Mouse (Mus musculus) lung, postnatal 25 days (tissue): ENCODE results near the gene Cdkl4.
"Not testable (repeated sequence)": the region's sequence is repeated elsewhere in the genome, so short reads cannot be mapped to it uniquely, and the experiment has no call there.

ENCODE experiments used
- DNase-seq: peaks from one replicate; pipeline ENCODE4 v3.0.0; 2022; ENCODE audit warnings: low spot score

Cdkl4 gene

DNA sequence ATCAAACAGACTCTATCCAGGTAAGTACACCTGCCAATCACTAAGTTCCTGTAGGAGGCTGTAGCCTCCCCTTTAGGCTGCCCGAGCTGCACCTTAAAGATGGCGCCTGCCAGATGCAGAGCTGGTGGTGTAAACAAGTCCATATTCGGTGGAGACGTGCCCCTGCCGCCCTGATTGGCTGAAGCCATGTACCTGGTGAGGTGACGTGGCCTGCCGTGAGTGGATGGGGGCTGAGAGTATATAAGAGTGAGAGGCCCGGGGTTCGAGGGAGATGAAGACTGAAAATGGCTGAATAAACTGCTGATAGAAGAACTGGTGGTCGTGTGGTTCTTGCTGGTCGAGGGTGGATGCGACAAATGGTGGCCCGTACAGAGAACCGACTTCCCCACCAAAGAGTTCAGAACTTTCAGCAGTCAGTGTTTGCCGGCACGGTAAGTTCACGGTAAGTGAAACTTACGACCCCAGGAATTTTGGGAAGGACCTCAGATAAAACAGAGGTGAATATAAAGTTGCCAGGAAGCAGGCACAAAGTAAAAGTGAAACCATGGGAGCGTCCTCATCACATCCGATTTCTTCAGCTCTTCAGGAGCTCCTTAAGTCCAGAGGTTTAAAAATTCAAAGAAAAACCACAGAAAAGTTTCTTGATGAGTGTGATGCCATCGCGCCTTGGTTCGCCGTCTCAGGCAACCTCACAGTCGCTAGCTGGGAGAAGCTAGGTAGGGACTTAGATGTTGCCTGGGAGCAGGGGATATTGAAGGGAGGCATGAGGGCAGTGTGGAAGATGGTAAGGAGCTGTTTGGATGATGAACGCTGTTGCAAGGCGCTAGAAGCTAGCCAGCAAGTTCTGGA lies 13.6 kb downstream of the Cdkl4 start:
- peak; percentile 43 for DNase-seq

DNA sequence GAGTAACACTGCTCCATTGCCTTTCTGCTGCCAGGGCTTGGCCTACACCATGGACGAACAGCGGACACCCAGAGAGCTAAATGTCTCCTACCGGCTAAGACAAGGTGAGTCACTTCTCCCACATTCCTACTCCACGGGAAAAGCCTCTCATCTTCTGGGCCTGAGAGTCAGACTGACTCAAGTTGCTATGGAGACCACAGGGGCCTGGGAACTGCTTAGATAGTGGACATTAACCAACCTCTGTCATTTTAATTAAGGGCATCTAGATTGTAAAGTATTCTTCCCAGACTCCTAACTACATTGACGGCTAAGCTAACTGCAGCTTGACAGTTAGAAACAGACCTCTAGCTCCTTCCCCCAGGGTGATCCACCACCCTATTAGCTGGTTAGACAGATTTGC lies 14.8 kb downstream of the Cdkl4 start:
- DNase-seq, result no peak

GRCm38 (mm10) chr17:80560669-80561401 lies 16.8 kb downstream of the Cdkl4 start:
- DNase-seq, result peak; percentile 81

GRCm38 (mm10) chr17:80559745-80560144 lies 17.9 kb downstream of the Cdkl4 start:
- no peak for DNase-seq

GRCm38 (mm10) chr17:80559050-80559449 lies 18.6 kb downstream of the Cdkl4 start:
- DNase-seq, result no peak

- no peak for DNase-seq
These were observed 19.0 kb downstream of the Cdkl4 start for GRCm38 (mm10) chr17:80558583-80558982.

DNA sequence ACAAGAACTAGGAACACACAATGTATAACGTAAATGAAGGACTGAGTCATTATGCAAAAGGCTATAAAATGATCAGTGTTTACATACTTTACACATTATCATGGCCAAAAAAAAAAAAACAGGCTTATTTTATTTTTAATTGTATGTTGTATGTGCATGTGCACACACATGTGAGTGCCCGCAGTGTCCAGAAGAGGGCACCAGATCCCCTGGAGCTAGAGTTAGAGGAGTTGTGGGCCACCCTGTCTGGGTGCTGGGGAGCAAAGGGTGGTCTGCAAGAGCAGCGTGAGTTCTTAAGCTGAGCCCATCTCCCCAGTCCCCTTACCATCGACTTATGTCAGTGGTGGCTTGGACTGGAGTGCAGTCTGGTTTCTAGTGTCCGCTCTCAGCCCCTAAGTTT lies 20.2 kb downstream of the Cdkl4 start:
- DNase-seq, result no peak

- DNase-seq, result peak; percentile 89
These were observed 24.0 kb downstream of the Cdkl4 start for GRCm38 (mm10) chr17:80553318-80554270.

GRCm38 (mm10) chr17:80552653-80553052 lies 25.0 kb downstream of the Cdkl4 start:
- no peak for DNase-seq

DNA sequence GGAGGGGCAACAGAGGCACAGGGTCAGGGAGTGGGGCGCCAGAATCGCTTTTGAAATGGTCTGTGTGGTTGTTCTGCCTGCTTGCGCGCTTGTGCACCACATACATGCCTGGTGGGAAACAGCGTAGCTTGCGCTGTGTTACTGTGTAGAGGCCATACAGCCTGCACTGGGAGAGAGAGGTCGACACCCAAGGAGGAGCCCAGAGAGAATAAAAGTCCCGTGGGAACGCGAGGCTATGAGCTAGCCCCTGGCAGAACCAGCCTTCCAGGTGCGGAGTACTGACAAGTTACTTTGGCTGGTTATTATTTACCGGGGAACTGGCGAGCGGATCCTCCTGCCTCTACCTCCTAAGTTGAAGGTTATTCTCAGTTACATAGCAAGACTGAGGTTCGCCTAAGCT lies 26.6 kb downstream of the Cdkl4 start:
- DNase-seq, result no peak

GRCm38 (mm10) chr17:80546846-80547245 lies 30.8 kb downstream of the Cdkl4 start:
- no peak for DNase-seq

DNA sequence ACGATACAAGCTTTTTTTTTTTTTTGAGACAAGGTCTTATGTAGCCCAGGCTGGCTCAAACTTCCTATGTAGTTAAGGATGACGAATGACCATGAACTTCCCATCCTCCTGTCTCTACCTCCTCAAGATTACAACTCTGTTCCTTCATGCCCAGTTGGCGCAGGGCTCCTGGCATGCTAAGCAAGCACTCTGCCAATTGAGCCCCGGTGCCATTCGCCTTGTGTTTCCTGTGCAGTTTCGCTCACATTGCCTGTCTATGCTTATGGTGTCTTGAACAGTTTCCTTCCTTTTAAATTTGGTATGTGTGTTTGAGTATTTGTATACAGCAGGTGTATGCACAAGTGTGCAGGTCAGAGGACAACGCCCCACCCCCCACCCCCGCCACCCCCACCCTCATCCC lies 31.4 kb downstream of the Cdkl4 start:
- no peak for DNase-seq

DNA sequence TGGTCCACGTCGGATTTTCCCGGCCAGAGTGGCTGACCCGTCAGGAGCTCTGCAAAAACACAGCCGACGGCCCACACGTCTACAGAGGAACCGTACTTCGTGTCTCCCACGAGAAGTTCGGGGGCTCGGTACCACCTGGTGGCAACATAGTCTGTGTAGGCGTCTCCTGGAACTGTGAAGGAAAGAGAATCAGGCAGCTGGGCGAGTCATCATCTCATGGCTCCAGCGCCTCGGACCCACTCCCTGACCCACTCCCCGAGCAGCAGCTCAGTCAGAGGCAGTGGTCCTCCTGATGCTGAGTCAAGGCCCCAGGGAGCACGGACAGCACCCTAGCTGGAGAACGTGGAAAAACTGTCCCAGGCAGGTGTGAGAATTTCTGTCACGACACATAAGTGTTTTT lies 34.0 kb downstream of the Cdkl4 start:
- DNase-seq, result no peak

GRCm38 (mm10) chr17:80537136-80537535 lies 40.5 kb downstream of the Cdkl4 start:
- DNase-seq, result no peak

- DNase-seq, result no peak
These were observed 42.0 kb downstream of the Cdkl4 start for GRCm38 (mm10) chr17:80535633-80536032.

DNA sequence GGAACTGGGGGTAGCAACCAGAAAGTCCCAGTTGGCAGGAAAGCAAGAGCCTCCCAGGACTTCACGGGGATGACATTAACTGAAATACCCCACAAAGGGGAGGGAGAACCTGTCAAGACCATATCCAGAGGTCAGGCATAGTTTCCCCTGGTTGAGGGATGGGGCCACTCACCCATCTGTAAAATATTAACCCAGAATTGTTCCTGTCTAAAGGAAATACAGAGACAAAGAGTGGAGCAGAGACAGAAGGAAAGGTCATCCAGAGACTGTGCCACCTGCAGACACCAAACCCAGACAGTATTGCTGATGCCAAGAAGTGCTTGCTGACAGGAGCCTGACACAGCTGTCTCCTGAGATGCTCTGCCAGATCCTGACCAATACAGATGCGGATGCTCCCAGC lies 46.3 kb downstream of the Cdkl4 start:
- not testable (repeated sequence) for DNase-seq

DNA sequence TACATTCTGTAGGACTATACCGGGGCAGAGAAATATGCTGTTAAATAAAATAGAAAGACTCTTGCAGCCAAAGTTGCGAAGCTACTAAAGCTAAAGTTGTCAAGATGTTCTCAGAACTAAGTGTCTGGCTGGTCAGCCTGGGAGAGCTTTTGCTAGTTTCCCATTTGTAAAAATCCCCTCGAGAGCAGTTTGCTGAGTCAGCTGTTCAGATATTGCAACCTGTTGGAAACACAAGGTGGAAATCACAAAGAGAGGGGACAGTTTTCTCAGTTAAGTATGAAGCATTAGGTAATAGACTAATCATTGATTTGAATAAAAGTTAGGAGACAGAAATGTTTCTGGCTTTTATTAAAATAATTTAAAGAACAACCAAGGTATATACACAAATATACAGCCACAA lies 54.4 kb downstream of the Cdkl4 start:
- no peak for DNase-seq

DNA sequence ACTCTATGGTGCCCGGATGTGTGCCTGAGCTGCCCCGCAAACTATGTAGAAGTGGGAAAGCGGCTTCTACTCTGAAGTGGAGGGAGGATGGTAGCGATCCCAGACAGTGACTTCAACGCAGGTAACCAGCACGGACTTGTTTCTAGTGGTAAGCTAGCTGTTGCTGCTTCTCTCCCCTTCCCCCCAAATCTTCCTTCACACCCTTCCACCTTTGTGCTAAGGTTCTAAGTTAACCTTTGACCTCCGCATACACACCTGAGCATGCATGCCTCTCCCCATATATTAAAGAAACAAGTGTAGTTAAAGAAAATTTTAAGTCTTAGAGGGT lies 55.4 kb downstream of the Cdkl4 start:
- no peak for DNase-seq

GRCm38 (mm10) chr17:80521521-80522228 lies 55.9 kb downstream of the Cdkl4 start:
- DNase-seq, result no peak

GRCm38 (mm10) chr17:80520537-80520936 lies 57.1 kb downstream of the Cdkl4 start:
- DNase-seq, result no peak

- DNase-seq, result no peak
These were observed 58.8 kb downstream of the Cdkl4 start for GRCm38 (mm10) chr17:80518811-80519210.

DNA sequence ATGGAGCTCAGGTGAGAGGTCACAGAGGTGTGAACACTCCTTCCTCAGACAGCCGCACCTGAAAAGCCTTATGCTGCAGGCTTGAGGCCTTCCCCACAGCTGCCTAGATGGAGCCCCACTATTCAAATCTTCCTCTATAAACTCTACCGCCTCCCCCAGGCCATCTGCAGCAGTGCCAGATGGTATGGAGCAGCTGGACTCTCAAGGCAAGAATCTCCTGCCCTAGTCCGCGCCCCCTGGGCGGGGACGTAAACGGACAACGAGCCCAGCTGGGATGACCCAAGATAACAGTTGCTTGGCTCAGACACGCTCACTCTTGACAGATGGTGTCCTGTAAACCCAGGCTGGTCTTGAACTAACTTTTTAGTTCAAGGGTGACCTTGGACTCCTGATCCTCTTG lies 60.4 kb downstream of the Cdkl4 start:
- DNase-seq, result no peak
